Mouse (Mus musculus) G1E-ER4 (cell line): Measurements from ENCODE around the gene Npc2. TPM values are rescaled to one million over a fixed set of nuclear protein-coding genes. Genes with fewer than 3 reads are reported as not detected.

Source experiments
- GATA1 ChIP-seq: IDR thresholded peaks from one replicate; pipeline ENCODE4 v1.8.0; 2012; ENCODE audit warnings: low read length, inconsistent platforms
- polyA plus RNA-seq: library from polyadenylated mRNA; stranded (reverse); fragments of >175 nt; gene quantifications from 2 replicates; pipeline ENCODE4 v1.2.3, GENCODE M21; 2012

Npc2 gene
- polyA plus RNA-seq, 1 experiment: 40.5 TPM

DNA sequence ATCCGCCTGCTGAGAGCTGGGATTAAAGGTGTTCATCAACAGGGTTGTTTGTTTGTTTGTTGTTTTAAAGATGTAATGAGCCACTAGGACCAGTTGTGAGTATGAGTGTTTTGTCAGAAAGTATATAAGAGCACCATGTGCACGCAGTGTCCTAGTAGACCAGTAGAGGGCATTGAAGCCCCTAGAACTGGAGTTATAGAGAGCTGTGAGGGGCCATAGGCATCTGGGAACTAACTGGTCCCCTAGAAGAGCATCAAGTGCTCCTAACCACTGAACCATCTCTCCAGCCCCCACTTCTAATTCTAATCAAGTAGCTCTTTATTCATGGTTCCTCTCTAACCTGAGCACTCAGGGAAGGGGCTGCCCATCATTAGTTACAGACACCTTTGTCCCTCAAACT, 13.9 kb downstream of the Npc2 start:
- TF ChIP-seq GATA1: no peak

DNA sequence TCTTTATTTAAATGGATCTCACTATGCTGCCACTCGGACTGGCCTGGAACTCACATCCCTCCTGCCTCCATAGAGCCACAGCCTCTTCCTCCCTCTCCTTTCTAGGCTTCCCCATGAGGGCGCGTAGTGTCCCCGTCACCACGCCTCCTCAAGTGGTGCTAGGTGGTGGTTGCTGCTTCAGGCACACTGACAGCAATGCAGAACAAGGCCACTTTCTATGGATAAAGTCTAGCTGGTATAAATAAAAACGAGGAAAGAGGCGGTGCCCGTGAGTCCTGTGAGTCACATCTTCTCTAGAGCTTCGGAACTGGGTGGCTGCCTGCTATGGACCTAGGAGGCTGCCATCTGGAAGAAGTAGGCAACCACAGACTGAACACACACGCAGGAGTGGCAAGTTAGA, 16.9 kb downstream of the Npc2 start:
- TF ChIP-seq GATA1: no peak

DNA sequence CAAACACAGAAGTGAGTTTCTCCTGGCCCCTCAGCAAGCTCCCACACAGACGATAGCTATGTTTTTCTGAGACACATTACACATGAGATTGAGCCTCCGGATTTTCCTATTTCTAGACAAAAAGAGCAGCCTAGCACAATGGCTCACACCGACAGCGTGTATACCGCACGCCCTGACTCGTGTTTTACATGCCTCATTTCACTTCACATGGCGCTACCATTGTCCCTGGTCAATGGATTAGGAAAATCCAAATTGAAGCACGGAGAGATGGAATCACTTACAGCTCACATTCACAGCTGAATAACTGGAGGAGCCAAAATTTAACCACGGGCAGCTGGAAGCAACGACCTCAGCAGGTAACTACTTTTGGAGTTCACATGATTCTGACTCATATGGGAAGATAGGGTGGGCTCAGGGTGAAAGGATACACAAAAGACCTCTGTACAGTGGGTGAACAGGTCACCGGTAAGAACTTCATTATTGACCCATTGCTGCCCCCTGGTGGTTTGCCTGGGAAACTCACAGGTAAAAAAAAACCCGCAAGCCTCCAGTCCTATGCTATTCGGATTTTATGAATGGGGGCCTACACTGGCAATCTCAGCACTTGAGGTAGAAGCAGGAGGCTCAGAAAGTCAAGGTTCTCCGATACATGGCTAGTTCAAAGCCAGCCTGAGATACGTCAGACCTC, 17.8 kb downstream of the Npc2 start:
- no peak for TF ChIP-seq GATA1

DNA sequence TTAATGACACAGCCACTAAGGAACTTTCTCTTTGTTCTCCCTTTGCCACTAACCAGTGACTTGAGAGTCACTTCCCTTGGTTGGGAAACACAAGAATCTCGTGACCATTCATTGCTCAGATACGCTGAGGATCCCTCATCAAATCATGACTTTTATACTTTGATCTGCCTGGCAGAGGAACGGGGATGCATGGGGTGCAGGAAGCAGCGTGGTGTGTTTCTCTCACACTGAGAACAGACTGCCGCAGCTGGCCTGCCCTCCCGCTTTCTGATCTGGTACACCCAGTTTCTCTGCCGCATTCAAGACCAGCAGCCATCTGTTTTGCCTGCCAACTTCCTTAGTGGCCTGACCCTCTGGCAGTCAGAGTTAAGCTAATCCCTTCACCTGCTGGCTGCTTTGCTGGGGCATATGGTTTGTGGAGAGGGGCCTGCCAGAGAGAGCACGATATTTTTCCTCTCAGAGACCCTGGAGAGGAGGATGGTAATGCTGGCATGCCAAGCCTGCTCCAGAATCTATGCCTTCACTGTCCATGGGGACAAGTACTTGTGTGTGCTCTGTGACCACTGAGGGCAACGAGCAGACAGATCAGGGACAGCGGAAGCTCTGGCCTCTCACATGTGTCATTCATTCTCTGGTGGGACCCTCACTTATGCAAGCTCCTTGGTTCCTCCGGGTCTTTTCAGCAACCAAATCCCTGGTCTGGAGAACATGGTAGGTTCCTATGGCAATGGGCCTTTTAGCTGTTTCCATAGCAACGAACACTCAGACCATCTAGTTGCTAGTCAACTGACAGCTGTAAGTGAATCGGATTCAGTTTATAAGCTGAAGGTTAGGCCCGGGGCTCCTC, 20.6 kb downstream of the Npc2 start:
- TF ChIP-seq GATA1: no peak

DNA sequence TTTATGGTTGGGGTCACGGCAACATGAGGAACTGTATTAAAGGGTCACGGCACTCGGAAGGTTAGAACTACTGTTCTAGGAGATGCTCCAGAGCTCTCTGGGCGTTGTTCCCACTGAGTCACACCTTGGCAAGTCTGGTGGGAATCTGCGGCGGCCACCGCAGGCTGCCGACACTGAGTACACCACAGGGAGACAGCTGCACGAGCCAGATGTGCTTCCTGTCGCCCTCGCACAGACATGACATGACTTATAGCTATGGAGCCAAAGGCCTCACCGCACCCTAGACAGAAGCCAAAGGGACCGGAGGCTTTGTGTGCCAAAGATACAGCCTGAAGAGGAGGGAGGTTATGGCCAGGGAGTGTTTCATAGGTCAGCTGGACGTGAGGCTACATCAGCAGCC, 22.3 kb downstream of the Npc2 start:
- TF ChIP-seq GATA1: no peak

DNA sequence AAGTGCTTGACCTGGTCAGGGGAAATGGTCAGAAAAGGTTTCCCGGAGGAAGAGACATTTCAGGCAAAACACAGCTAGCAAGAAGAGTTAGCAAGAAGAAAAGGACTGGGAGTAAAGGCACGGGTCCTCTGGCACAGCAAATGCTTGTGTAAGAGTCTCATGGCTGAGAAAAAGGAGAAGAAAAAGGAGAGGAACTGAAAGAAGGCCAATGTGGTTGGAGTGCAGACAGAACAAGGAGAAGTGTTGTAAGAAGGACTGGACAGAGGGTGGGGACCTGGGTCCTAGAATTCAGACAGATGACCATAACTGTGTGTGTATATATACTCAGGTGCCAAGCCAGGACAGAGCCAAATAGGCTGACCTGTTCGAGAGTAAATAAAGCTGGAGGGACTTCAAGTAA, 24.8 kb downstream of the Npc2 start:
- no peak for TF ChIP-seq GATA1

DNA sequence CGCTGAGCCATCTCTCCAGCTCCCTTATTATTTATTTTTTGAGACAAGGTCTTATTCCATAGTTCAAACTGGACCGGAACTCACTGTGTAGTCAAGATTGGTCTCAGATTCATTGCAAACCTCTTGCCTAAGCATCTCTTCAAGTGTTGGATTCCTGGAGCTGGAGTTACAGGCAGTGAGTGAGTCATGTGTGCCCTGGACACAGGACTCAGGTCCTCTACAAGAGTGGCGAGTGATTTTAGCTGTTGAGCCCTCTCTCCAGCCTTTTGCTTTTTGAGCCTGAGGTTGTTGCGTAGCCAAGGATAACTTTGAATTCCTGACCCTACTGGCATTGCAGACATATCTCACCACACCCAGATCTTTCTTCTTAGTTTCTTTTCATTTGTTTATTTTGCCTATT, 27.3 kb downstream of the Npc2 start:
- no peak for TF ChIP-seq GATA1

DNA sequence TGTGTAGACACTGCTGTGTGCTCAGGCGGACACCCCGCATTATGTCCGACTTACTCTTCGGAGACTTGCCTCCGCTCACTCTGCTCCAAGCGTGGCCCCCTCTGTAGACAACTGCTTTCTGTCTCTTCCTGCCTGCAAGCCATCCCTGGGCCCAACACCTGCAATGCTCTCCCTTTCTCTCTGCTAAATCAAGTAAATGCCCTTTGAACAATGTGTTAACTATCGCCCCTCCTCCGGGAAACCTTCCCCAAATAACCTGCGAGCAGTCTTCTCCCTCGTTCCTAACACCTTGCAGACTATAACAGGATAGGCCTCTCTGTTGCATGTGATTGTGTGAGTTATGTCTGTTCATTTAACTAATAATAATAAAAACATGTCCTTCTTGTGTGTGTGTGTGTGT, 29.5 kb downstream of the Npc2 start:
- TF ChIP-seq GATA1: no peak

DNA sequence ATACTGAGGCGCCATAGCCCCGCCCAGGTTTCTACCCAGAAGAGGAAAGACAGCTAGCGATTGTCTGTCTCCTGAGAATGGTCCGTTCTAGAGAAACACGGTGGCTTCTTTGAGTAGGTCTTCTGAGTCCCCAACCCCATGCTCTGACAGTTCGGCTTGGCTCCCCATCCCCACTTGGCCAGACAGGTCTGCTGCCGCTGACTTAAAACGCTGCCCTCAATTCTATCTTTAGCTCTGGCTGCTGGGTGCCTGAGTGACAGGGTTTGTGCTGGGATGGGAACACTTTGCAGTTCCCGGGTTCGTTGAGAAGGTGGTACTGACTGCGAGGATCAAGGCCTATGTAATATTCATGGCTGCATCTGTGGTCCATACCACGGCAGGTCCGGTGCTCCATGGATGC, 39.6 kb downstream of the Npc2 start:
- no peak for TF ChIP-seq GATA1

DNA sequence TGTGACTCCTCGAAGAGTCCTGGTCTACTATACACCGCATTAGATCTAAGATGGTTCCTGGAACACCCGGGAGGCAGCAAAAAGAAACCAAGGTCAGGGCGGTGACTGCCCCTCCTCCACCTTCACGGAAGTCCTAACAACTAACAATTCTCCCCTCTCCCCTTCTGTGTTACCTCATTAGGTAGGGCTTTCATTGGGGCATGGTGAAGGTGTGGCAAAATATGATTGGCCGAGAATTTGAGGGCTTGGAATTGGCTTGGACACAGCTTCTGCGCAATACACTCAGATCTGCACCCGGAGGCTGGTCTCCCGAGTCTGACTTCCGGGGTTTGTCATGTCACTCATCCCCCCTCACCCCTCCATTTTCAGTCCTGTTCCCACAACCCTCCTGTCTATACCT, 44.5 kb downstream of the Npc2 start:
- TF ChIP-seq GATA1: no peak

DNA sequence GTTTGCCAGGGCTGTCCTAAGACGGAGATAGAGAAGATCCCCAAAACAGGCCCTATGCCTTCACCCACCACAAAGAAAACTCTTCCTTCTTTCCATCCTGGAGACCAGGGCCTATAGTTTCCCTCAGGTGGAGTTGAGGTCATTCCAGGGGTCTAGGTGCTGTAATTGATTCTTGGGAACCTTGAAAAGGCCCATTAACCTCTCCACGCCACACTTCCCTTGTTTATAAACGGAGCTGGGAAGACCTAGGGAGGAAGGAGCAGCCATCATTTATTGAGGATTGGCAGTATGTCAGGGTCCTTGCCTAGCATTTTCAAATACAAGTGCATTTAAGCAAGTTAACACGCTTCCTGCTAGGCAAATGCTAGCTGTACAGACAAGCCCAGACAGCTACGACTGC, 45.5 kb downstream of the Npc2 start:
- TF ChIP-seq GATA1: no peak

DNA sequence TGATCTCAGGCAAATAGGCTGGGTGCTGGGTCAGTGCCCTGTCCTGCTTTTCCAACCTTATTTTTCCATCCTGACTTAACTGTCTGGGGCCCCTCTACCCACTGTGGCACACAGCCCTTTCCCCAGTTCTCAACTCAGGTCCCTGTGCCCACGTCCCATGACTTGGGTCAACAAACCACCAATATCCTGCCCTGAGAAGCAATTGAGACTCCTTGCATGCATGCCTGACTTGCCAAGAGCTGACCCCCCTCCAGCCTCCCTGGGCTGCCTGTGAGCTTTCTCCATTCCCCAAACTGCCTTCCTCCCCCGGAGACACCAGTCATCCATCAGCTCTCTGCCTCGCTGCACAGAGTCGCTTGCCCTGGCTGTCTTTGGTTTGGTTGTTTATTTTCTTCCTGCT, 46.0 kb downstream of the Npc2 start:
- no peak for TF ChIP-seq GATA1

DNA sequence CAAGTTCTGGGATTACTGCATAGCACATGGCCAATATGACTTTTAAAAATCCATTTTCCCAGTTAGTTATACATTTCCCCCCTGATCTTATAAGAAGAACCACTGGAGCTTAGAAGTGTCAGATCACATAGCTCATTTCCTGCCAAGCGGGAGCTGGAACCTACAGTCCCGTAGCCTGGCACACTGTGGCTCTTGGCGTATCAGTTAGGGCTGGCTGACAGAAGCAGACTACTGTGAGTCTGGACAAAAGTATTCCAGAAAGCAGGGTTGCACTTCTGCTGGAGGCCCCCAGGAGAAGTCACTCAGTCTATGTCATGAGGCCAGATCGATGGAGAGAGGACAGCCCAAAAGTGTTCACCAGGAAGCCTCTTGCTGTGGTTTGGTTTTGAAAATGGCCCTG, 46.6 kb downstream of the Npc2 start:
- TF ChIP-seq GATA1: no peak

DNA sequence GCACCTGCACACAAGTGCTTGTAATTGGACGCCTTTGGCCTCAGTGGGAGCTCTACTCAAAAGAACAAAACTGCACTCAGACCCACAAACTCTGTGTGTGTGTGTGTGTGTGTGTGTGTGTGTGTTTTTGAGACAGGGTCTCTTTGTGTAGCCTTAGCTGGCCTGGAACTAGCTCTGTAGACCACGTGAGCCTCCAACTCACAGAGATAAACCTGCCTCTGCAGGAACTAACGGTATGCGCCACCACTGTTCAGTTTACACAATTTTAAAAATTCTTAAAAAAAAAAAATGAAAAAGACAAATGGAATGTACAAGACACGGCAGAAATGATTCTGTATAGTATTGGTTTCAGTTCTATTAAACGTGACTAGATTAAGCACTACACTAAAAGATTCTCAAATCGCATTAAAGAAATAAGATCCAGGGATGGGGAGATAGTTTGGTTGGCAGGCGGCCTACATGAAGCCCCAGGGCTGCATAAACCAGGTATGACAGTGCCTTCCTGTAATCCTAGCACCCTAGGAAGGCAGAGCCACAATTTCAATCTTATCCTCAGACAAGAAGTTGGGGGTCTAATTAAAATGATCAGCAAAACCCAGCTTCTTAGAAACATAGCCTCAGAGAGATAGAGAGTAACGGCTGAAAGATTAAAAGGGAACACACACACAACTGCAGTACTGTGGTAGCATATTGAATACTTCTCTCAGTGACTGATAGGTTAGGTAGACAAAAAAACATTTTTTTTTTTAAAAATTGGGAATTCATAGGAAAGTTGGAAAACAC, 54.3 kb downstream of the Npc2 start:
- TF ChIP-seq GATA1: no peak

DNA sequence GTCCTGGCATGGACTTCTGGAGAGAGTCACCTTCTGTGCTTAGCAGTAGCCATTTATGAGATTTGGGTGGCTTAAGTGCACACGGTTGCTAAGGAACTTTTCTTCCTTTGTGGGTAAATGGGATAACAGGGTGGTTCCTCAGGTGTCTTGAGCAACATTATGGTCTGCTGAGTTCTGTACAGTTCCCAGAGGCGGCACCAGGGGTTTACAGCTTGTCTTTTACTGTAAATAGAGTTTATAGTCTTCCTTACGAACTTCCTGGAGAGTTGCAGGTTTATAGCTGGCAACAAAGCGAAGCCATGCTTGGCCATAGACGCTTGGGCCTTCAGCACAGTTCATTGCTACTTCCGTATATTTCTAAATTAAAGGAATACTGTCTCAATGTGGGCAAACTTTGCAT, 58.4 kb downstream of the Npc2 start:
- no peak for TF ChIP-seq GATA1

DNA sequence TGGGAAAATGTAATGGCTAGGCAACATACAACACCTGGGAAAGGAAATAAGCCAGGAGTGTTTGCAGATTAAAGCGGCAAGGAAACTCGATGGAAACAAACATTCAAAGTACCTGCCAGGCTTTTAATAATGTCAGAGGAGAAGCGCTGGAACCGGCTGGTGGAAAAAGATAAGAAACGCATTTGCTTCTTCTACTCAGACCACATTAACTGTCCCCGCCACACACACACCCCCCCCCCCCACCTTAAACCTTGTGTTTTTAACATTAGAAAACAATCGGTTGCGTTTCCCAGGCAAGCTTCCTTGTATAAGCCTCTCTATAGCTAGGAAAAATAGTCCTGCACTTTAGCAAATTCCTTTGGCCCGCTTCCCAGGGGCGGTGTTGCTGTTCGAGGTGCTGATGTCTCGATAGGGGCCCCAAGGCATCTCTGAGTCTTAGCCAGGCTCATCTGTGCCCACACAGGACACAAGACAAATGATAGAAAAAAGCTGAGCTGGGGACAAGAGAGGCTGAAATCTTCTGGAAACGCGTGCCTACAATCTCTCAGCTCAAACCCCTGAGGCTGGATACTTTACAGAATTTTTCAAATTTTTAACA, 63.0 kb downstream of the Npc2 start:
- TF ChIP-seq GATA1: no peak
